Mouse (Mus musculus): ENCODE measurements around the gene Mrpl57. TPM values are rescaled to one million over a fixed set of nuclear protein-coding genes. Genes with fewer than 3 reads are reported as not detected.
A peak's percentile ranks its signal among the peaks of the same experiment; 100 is the strongest.
"Not testable (repeated sequence)": the region's sequence is repeated elsewhere in the genome, so short reads cannot be mapped to it uniquely, and the experiment has no call there.

Gene Mrpl57
- polyA plus RNA-seq, 1 experiment from 2014 or later, result 135 TPM

DNA sequence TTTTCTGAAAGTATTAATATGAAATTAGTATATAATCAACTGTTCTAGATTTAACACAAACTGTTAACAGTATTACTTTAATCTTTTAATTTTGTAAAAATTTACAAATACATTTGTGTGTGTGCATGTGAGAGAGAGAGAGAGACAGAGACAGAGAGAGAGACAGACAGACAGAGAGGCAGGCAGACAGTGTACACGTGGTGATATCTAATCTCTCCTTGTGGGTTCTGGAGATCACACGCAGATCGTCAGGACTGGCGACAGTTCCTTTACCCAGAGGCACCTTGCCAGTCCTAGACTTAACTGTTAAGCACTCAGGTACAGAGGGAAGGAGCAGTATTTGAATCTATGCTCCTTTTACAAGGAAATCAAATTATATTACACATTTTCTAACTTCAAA is 5.2 kb upstream of the Mrpl57 start:
- H3K9me3 ChIP-seq, result no peaks in the 10 kb centered on the region
- no peak overlapping the region for H3K27ac ChIP-seq
- H3K4me1 ChIP-seq (replicated peaks), result peaks cover 5% of the 10 kb centered on the region; the same call in 1 of the 2 replicates
- H3K4me3 ChIP-seq (replicated peaks), result no peak overlapping the region
- no peak overlapping the region for H3K4me2 ChIP-seq
- H3K27me3 ChIP-seq, result no peaks in the 10 kb centered on the region
- no peak overlapping the region for H3K9ac ChIP-seq (replicated peaks)
- ATAC-seq (ENCODE audit: insufficient number of reproducible peaks, insufficient read depth, low FRiP score, low TSS enrichment, low read depth), result no peak
- 88% methylated on average over 4 of the region's 4 CpGs for WGBS
- peaks cover 73% of the 10 kb centered on the region for H3K36me3 ChIP-seq

DNA sequence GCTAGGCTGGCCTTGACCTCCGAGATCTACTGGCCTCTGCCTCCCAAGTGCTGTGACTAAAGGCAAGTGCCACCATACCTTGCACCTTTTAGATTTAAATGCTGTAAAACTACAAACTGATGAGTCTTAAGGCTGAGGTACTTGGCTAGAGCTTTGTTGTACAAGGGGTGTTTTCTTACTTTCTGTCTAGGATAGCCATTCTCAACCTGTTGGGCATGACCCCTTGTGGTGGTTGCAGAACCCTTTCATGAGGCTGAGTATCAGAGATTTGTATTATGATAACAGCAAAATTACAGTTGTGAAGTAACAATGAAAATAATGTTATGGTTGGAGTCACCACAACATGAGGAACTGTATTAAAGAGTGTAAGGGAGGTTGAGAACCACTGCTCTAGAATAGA is 1.2 kb downstream of the Mrpl57 start:
- no peak for ATAC-seq (ENCODE audit: insufficient number of reproducible peaks, insufficient read depth, low FRiP score, low TSS enrichment, low read depth)
- no peak overlapping the region for H3K27ac ChIP-seq
- peak overlapping the region; percentile 88; the same call in 1 of the 2 replicates for H3K9ac ChIP-seq (replicated peaks)
- no peaks in the 10 kb centered on the region for H3K27me3 ChIP-seq
- peak overlapping the region; percentile 74 for H3K4me2 ChIP-seq
- WGBS, result 80% methylated on average over 1 of the region's 1 CpGs
- H3K36me3 ChIP-seq, result peaks cover 13% of the 10 kb centered on the region
- peaks cover 16% of the 10 kb centered on the region for H3K4me1 ChIP-seq (replicated peaks)
- H3K4me3 ChIP-seq (replicated peaks), result peak overlapping the region; percentile 81
- no peaks in the 10 kb centered on the region for H3K9me3 ChIP-seq

DNA sequence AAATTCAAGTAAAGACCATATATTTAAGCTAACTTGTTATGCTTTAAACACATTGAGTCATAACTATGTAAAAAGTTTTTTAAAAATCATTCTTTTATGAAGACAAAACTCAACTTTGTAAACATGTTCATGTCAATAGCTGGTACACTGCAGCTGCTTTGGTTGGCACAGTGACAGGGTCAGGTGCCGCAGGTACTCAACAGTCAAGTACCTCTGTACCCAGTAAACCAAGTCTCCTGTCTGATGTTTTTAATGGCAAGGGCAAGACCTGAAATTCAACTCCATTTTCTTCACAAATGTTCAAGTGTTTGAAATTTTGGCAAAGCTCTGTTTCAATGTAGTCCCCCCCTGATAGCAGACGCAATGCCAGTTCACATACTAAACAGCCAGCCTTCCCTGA is 7.5 kb downstream of the Mrpl57 start:
- Histone ChIP-seq H3K27me3 (no peaks in the 10 kb centered on the region), H3K4me1 (replicated peaks) (no peaks in the 10 kb centered on the region), H3K36me3 (peaks cover 34% of the 10 kb centered on the region), H3K9me3 (no peaks in the 10 kb centered on the region), H3K9ac (replicated peaks) (no peak overlapping the region), H3K27ac (no peak overlapping the region), H3K4me2 (no peak overlapping the region), H3K4me3 (replicated peaks) (no peak overlapping the region)
- no peak for ATAC-seq (ENCODE audit: insufficient number of reproducible peaks, insufficient read depth, low FRiP score, low TSS enrichment, low read depth)
- WGBS, result 93% methylated on average over 2 of the region's 2 CpGs

DNA sequence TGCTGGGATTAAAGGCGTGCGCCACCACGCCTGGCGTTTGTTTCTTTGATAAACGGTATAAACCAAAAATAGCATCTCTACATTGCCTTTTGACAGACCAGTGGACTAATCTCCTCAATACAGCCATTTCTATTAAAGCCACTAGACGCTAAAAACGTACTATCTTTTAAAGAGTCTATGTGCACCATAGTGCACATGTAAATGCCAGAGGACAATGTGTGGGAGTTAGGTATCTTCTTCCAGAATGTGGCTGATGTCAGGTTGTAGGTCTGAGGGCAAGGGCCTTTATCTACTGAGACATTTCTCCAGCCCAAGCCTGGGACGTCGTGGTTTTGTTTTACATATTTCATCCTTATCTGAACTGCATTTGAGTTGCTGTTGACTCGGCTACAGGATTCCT is 9.1 kb downstream of the Mrpl57 start:
- Histone ChIP-seq H3K9ac (replicated peaks) (no peak overlapping the region), H3K4me1 (replicated peaks) (no peaks in the 10 kb centered on the region), H3K4me3 (replicated peaks) (no peak overlapping the region), H3K36me3 (peaks cover 46% of the 10 kb centered on the region), H3K27ac (no peak overlapping the region), H3K9me3 (no peaks in the 10 kb centered on the region), H3K27me3 (no peaks in the 10 kb centered on the region), H3K4me2 (no peak overlapping the region)
- 96% methylated on average over 10 of the region's 10 CpGs for WGBS
- no peak for ATAC-seq (ENCODE audit: insufficient number of reproducible peaks, insufficient read depth, low FRiP score, low TSS enrichment, low read depth)

DNA sequence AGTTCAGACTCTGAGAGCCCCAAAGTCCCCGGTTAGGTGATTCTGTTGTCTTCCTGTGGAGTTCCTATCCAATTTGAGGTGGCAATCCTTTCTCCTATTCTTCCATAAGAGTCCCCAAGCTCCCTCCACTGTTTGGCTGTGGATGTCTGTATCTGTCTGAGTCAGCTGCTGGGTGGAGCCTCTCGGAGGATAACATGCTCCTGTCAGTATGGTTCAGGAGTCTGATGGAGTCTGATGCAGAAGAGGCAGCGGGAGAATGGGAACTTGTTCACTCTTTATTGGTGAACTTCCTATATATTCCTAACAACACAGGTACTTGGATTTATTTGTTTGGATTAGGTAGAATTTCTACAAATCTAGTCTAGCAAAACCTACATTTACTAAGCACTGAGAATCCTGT is 18.5 kb downstream of the Mrpl57 start:
- Histone ChIP-seq H3K9ac (replicated peaks) (no peak overlapping the region), H3K27ac (no peak overlapping the region), H3K4me2 (no peak overlapping the region), H3K36me3 (peaks cover 65% of the 10 kb centered on the region), H3K27me3 (no peaks in the 10 kb centered on the region), H3K4me1 (replicated peaks) (no peaks in the 10 kb centered on the region), H3K4me3 (replicated peaks) (no peak overlapping the region), H3K9me3 (no peaks in the 10 kb centered on the region)
- no peak for ATAC-seq (ENCODE audit: insufficient number of reproducible peaks, insufficient read depth, low FRiP score, low TSS enrichment, low read depth)
- WGBS, result 89% methylated on average over 3 of the region's 3 CpGs

DNA sequence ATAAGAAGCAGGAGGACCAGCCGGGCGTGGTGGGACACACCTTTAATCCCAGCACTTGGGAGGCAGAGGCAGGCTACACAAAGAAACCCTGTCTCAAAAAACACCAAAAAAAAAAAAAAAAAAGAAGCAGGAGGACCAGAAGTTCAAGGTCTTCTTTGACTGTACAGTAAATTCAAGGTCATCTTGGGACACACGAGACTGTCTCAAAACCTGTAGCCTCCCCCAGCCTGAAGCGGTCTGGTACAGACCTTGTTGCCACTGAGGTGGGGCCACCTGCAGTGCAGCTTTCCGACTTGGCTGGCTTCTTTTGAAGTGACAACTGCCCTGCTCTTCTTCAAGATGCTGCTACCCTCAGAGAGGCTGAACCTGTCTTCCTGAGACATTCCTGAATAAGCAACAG is 22.0 kb downstream of the Mrpl57 start:
- not testable (repeated sequence) for H3K27me3 ChIP-seq; H3K9ac ChIP-seq (replicated peaks); H3K4me1 ChIP-seq (replicated peaks); H3K27ac ChIP-seq; H3K9me3 ChIP-seq; H3K4me2 ChIP-seq; ATAC-seq (ENCODE audit: insufficient number of reproducible peaks, insufficient read depth, low FRiP score, low TSS enrichment, low read depth); H3K4me3 ChIP-seq (replicated peaks)
- 77% methylated on average over 5 of the region's 5 CpGs for WGBS
- peaks cover 71% of the 10 kb centered on the region for H3K36me3 ChIP-seq

DNA sequence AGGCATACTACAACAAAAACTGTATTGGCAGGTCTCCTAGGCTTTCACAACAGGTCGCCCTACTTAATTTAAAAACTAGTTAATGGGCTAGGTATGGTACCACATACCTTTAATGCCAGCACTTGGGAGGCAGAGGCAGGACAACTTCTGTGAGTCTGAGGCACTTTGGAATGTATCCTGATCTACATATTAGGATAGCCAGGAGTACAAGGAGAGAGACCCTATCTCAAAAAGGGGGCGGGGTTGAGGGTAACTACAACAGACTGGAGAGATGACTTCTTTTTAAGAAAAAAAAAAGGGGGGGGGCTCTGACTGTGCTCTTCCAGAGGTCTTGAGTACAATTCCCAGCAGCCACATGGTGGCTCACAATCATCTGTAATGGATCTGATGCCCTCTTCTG is 22.6 kb downstream of the Mrpl57 start:
- Histone ChIP-seq H3K9ac (replicated peaks) (no peak overlapping the region), H3K9me3 (no peaks in the 10 kb centered on the region), H3K4me3 (replicated peaks) (no peak overlapping the region), H3K4me1 (replicated peaks) (no peaks in the 10 kb centered on the region), H3K27me3 (no peaks in the 10 kb centered on the region), H3K27ac (no peak overlapping the region), H3K4me2 (no peak overlapping the region), H3K36me3 (peaks cover 77% of the 10 kb centered on the region)
- 94% methylated on average over 2 of the region's 2 CpGs for WGBS
- ATAC-seq (ENCODE audit: insufficient number of reproducible peaks, insufficient read depth, low FRiP score, low TSS enrichment, low read depth), result no peak

DNA sequence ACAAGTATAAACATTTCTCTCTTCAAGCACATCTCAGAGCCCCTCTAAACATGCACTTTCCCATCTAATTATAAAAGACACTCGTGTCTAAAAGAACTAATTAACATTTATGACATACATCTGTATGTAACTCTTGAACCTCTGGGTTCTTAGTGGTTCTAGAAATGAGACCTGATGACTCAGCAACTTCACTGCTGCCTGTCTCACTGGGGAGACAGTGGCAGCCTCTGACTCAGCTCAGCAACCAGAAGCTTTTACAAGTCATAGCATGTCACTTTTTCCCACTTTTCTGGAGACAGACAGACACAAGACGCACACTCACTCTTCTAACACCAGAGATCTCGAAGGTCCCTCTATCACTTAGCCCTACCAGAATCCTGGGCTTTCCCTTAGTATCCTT is 24.3 kb downstream of the Mrpl57 start:
- ATAC-seq (ENCODE audit: insufficient number of reproducible peaks, insufficient read depth, low FRiP score, low TSS enrichment, low read depth), result no peak
- H3K9me3 ChIP-seq, result no peaks in the 10 kb centered on the region
- H3K27me3 ChIP-seq, result no peaks in the 10 kb centered on the region
- no peak overlapping the region for H3K4me3 ChIP-seq (replicated peaks)
- H3K27ac ChIP-seq, result no peak overlapping the region
- no peaks in the 10 kb centered on the region for H3K4me1 ChIP-seq (replicated peaks)
- H3K9ac ChIP-seq (replicated peaks), result no peak overlapping the region
- WGBS, result 80% methylated on average over 3 of the region's 3 CpGs
- H3K4me2 ChIP-seq, result no peak overlapping the region
- peaks cover 73% of the 10 kb centered on the region for H3K36me3 ChIP-seq

DNA sequence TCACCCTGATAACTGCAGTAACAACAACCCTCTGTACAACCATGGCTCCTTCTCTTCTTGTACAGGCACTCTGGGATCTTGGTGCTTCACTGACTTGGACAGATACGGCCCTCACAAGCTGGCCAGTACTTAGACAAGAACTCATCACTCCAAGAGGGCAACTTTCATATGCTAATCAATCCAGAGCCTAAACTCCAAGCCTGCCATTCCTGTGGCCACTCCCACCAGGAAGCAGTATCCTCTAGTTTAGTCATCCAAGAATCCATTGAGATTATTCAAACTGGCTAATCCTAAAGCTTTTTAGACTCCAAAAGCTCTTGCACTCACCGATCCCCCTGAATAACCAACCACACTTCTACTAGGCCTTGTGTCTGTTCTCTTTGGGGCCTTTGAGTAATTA is 26.9 kb downstream of the Mrpl57 start:
- Histone ChIP-seq H3K9me3 (no peaks in the 10 kb centered on the region), H3K9ac (replicated peaks) (no peak overlapping the region), H3K27me3 (no peaks in the 10 kb centered on the region), H3K4me3 (replicated peaks) (no peak overlapping the region), H3K4me2 (no peak overlapping the region), H3K4me1 (replicated peaks) (no peaks in the 10 kb centered on the region), H3K36me3 (peaks cover 78% of the 10 kb centered on the region), H3K27ac (no peak overlapping the region)
- no peak for ATAC-seq (ENCODE audit: insufficient number of reproducible peaks, insufficient read depth, low FRiP score, low TSS enrichment, low read depth)
- WGBS, result 89% methylated on average over 2 of the region's 2 CpGs

DNA sequence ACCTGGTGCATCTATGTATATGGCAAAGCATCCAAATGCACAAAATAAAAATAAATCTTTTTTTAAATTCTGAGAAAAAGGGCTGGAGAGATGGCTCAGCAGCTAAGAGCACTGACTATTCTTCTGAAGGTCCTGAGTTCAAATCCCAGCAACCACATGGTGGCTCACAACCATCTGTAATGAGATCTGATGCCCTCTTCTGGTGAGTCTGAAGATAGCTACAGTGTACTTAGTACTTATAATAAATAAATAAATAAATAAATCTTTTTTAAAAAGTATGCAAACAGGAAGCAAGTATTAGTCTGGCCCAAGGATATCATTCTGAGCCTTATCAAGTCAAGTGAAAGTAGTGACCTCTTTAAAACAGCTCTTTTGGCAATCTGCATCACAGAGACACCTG is 30.0 kb downstream of the Mrpl57 start:
- not testable (repeated sequence) for H3K4me3 ChIP-seq (replicated peaks); ATAC-seq (ENCODE audit: insufficient number of reproducible peaks, insufficient read depth, low FRiP score, low TSS enrichment, low read depth); H3K4me2 ChIP-seq; H3K9me3 ChIP-seq; H3K4me1 ChIP-seq (replicated peaks); H3K9ac ChIP-seq (replicated peaks); H3K27ac ChIP-seq; H3K27me3 ChIP-seq
- H3K36me3 ChIP-seq, result peaks cover 79% of the 10 kb centered on the region

DNA sequence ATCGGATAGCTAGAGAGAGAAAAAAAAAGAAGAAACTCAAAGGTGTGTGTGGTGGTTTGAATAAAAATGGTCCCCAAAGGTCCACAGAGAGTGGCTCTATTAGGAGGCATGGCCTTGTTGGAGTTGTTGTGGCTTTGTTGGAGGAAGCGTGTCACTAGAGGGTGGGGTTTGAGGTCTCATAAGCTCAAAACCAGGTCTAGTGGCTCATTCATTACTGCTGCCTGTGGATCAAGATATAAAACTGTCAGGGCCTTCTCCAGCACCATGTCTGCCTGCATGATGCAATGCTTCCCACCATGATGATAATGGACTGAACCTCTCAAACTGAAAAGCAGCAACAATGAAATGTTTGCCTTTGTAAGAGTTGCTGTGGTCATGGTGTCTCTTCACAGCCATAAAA is 32.6 kb downstream of the Mrpl57 start:
- no peak for ATAC-seq (ENCODE audit: insufficient number of reproducible peaks, insufficient read depth, low FRiP score, low TSS enrichment, low read depth)
- 93% methylated on average over 2 of the region's 2 CpGs for WGBS
- peaks cover 80% of the 10 kb centered on the region; the same call in 1 of the 2 replicates for H3K36me3 ChIP-seq

DNA sequence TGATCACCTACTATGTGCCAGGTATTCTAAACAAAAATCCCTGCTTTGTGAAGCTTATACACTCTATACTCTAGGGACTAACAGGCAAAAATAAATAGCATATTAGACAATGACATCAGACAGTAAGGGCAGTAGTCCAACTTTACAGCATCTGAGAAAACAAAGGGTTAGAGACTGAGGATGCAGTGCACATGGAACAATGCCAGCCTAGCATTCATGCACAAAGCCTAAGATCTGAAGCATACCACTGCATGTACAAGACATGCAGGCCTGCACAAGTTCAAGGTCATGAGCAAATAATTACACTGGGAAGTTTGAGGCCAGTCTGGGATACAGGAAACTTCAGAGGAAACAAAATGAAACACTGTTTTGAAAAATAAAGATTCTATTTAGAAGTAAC is 33.5 kb downstream of the Mrpl57 start:
- Histone ChIP-seq H3K27me3 (no peaks in the 10 kb centered on the region), H3K4me1 (replicated peaks) (no peaks in the 10 kb centered on the region), H3K9me3 (no peaks in the 10 kb centered on the region), H3K9ac (replicated peaks) (no peak overlapping the region), H3K27ac (no peak overlapping the region), H3K4me3 (replicated peaks) (no peak overlapping the region), H3K4me2 (no peak overlapping the region), H3K36me3 (peaks cover 83% of the 10 kb centered on the region; the same call in 1 of the 2 replicates)
- no peak for ATAC-seq (ENCODE audit: insufficient number of reproducible peaks, insufficient read depth, low FRiP score, low TSS enrichment, low read depth)

More for the DNA sequence above, 32.6 kb downstream of the Mrpl57 start:
- Histone ChIP-seq H3K9ac (replicated peaks) (no peak overlapping the region), H3K27ac (no peak overlapping the region), H3K9me3 (no peaks in the 10 kb centered on the region), H3K4me3 (replicated peaks) (no peak overlapping the region), H3K27me3 (no peaks in the 10 kb centered on the region), H3K4me1 (replicated peaks) (no peaks in the 10 kb centered on the region), H3K4me2 (no peak overlapping the region)
